Mouse (Mus musculus): ENCODE measurements at regions not wholly inside any gene's neighbourhood (a gene's known extent, or its start where the extent isn't known, plus 50 kb on each side); places are given as distances from the start of the nearest gene placed in this dataset.
A peak's percentile ranks its signal among the peaks of the same experiment; 100 is the strongest.

DNA sequence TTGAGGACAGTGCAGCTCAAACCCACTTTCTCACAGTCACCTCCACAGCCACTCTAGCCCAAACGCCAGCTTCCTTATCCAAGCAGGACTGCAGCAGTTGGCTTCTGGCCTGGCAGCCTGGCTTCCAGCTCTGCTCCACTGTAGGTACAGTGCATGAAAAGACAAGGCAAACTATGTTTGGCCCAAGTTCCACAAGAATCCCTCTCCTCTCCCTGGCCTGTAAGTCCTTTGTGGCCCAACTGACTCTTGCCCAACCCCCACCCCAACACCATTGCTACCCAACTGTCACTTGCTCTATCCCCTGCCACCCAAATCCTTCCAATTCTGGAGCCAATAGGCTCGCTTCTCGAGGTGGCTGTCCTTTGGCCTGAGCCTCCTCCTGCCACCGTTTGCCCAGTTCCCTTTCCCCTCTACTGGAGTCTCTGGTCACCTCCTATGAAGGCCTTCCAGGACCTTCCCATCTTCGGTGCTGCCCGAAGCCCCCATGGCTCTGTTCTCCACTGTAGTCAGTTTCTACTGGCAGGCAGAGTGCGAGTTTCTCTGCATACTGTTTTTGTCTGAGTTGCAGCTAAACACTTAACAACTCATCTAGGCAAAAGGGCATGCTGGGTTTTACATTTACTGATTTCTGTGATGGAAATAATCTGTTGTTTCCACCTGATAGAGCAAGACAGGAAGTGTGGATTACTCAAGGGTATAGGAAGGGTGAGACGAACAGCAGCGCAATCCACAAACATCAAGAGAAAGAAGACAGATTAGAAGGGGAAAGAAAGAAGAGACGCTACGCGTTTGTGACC, 84.4 kb upstream of the Ptpn1 start:
- 46% methylated on average over 12 of the region's 12 CpGs for WGBS (ENCODE audit: insufficient replicate concordance)
- H3K27ac ChIP-seq = no peak overlapping the region
- no peak for ATAC-seq (ENCODE audit: low read depth)
- no peaks in the 10 kb centered on the region for H3K36me3 ChIP-seq
- H3K4me1 ChIP-seq (replicated peaks) = peaks cover 28% of the 10 kb centered on the region
- H3K9ac ChIP-seq = no peak overlapping the region
- H3K27me3 ChIP-seq = no peaks in the 10 kb centered on the region; the same call in 1 of the 2 replicates
- H3K9me3 ChIP-seq (replicated peaks) = no peaks in the 10 kb centered on the region
- H3K4me2 ChIP-seq = no peak overlapping the region
- no peak overlapping the region for H3K4me3 ChIP-seq (replicated peaks)
- no peak for DNase-seq

DNA sequence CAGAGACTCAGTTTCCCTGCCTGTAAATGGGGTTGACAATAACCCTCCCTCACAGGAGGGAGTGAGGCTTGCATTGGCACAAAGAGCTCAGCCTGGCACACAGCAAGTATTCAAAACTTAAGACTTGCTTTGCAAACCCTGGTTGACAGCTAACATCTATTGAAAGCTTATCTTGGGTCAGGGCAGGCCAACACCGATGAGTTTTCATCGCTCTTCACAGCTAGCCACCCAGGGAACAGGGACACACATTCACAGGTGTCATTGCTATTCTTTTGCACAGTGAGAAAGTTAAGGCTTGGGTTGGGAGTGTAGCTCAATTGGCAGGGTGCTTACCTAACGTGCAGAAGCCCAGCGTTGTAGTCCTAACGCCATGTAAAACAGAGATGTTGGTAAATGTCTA, 86.5 kb upstream of the Ptpn1 start:
- Histone ChIP-seq H3K27ac (no peak overlapping the region), H3K9ac (no peak overlapping the region), H3K9me3 (replicated peaks) (no peaks in the 10 kb centered on the region), H3K4me1 (replicated peaks) (peaks cover 33% of the 10 kb centered on the region), H3K4me2 (no peak overlapping the region), H3K36me3 (no peaks in the 10 kb centered on the region), H3K4me3 (replicated peaks) (no peak overlapping the region), H3K27me3 (no peaks in the 10 kb centered on the region; the same call in 1 of the 2 replicates)
- ATAC-seq (ENCODE audit: low read depth) (no peak), DNase-seq (no peak)
- 73% methylated on average over 5 of the region's 5 CpGs for WGBS (ENCODE audit: insufficient replicate concordance)

DNA sequence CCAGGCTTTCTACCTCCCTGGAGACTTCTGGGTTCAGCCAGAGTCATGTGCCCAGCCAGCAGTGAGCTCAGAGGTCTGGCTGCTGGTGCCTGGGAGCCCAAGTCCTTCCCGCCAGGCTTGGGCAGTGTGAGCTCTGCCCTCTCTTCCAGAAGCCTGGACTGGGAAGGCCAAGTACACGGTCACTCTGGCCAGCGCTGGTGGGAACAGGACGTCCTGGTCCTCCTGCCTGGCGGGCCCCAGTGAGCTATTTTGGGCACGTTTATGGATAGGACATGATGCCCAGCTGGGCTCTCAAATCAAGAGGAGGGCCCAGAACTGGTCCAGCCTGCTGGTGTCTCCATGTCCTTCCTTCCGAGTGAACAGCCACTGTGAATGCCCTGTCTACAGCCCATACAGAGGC, 87.3 kb upstream of the Ptpn1 start:
- no peaks in the 10 kb centered on the region for H3K36me3 ChIP-seq
- H3K27ac ChIP-seq = no peak overlapping the region
- no peak overlapping the region for H3K9ac ChIP-seq
- H3K9me3 ChIP-seq (replicated peaks) = no peaks in the 10 kb centered on the region
- no peaks in the 10 kb centered on the region for H3K27me3 ChIP-seq
- 63% methylated on average over 7 of the region's 7 CpGs for WGBS (ENCODE audit: insufficient replicate concordance)
- no peak overlapping the region for H3K4me3 ChIP-seq (replicated peaks)
- ATAC-seq (ENCODE audit: low read depth) (no peak), DNase-seq (no peak)
- H3K4me1 ChIP-seq (replicated peaks) = peaks cover 41% of the 10 kb centered on the region
- no peak overlapping the region for H3K4me2 ChIP-seq

DNA sequence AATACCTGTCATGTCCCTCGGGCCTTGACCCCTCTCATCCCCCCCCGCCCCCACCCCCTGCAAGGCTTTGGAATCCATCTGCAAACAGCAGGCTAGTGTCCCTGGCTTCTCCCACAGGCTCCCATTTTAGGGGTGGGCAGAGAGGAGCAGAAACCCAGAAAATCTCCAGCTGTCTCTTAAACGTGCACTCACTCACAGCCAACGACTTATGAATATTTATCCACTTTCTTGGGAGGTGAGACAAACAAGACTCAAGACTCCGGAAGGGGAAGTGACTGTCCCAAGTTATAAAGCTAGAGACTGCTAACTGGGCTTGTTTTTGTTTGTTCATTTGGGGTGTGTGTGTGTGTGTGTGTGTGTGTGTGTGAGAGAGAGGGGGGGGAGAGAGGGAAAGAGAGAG, 87.9 kb upstream of the Ptpn1 start:
- H3K9me3 ChIP-seq (replicated peaks) = no peaks in the 10 kb centered on the region
- no peak overlapping the region for H3K27ac ChIP-seq
- peaks cover 6% of the 10 kb centered on the region; the same call in 1 of the 2 replicates for H3K27me3 ChIP-seq
- WGBS (ENCODE audit: insufficient replicate concordance) = 40% methylated on average over 5 of the region's 5 CpGs
- H3K4me1 ChIP-seq (replicated peaks) = peaks cover 48% of the 10 kb centered on the region
- H3K9ac ChIP-seq = no peak overlapping the region
- no peaks in the 10 kb centered on the region for H3K36me3 ChIP-seq
- no peak overlapping the region for H3K4me3 ChIP-seq (replicated peaks)
- no peak overlapping the region for H3K4me2 ChIP-seq
- DNase-seq (no peak), ATAC-seq (ENCODE audit: low read depth) (no peak)

DNA sequence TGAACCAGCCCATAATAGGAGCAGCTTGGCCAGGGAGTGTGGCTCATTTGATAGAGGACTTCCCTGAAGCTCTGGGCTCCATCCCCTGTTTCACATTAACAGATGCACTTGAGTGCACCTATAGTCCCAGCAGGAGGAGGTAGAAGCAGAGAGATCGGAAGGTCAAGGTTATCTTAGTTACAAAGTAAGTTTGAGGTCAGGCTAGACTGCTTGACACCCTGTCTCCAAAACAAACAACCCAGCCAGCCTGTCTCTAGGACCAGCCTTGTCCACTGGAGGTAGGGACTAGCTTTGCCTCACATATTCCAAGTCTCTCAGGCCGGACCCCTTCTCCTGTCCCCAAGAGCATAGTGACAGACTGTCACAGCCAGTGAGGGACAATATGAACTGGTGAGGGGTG, 88.9 kb upstream of the Ptpn1 start:
- DNase-seq (no peak), ATAC-seq (ENCODE audit: low read depth) (no peak)
- H3K27me3 ChIP-seq = peaks cover 11% of the 10 kb centered on the region; the same call in 1 of the 2 replicates
- no peaks in the 10 kb centered on the region for H3K9me3 ChIP-seq (replicated peaks)
- H3K27ac ChIP-seq = no peak overlapping the region
- WGBS (ENCODE audit: insufficient replicate concordance) = 54% methylated on average over 2 of the region's 2 CpGs
- no peak overlapping the region for H3K9ac ChIP-seq
- H3K4me3 ChIP-seq (replicated peaks) = no peak overlapping the region
- H3K4me1 ChIP-seq (replicated peaks) = peaks cover 49% of the 10 kb centered on the region
- H3K36me3 ChIP-seq = no peaks in the 10 kb centered on the region
- no peak overlapping the region for H3K4me2 ChIP-seq

DNA sequence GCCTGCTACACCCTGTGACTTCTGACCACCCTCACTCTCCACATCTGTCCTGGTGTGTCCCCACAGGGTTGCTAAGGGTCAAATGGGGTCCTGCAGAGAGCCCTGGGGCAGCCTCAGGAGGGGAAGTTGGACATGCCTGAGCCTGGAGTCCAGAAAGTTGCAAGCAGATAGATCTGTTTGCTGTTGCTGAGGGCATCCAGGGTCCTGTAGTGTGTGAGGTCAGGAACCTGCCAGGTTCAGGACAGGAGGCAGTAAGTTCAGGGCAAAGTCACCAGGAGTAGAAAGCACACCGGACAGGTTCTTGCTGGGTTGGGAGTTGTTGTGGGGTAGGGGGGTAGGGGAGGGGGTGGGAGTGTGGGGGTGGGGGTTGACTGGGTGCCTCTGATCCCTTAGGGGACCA, 89.4 kb upstream of the Ptpn1 start:
- no peak overlapping the region for H3K4me2 ChIP-seq
- no peak overlapping the region for H3K27ac ChIP-seq
- H3K27me3 ChIP-seq = peaks cover 12% of the 10 kb centered on the region; the same call in 1 of the 2 replicates
- no peak overlapping the region for H3K4me3 ChIP-seq (replicated peaks)
- WGBS (ENCODE audit: insufficient replicate concordance) = 80% methylated on average over 1 of the region's 1 CpGs
- DNase-seq (no peak), ATAC-seq (ENCODE audit: low read depth) (no peak)
- H3K4me1 ChIP-seq (replicated peaks) = peaks cover 49% of the 10 kb centered on the region
- H3K9me3 ChIP-seq (replicated peaks) = no peaks in the 10 kb centered on the region
- no peaks in the 10 kb centered on the region for H3K36me3 ChIP-seq
- H3K9ac ChIP-seq = no peak overlapping the region

DNA sequence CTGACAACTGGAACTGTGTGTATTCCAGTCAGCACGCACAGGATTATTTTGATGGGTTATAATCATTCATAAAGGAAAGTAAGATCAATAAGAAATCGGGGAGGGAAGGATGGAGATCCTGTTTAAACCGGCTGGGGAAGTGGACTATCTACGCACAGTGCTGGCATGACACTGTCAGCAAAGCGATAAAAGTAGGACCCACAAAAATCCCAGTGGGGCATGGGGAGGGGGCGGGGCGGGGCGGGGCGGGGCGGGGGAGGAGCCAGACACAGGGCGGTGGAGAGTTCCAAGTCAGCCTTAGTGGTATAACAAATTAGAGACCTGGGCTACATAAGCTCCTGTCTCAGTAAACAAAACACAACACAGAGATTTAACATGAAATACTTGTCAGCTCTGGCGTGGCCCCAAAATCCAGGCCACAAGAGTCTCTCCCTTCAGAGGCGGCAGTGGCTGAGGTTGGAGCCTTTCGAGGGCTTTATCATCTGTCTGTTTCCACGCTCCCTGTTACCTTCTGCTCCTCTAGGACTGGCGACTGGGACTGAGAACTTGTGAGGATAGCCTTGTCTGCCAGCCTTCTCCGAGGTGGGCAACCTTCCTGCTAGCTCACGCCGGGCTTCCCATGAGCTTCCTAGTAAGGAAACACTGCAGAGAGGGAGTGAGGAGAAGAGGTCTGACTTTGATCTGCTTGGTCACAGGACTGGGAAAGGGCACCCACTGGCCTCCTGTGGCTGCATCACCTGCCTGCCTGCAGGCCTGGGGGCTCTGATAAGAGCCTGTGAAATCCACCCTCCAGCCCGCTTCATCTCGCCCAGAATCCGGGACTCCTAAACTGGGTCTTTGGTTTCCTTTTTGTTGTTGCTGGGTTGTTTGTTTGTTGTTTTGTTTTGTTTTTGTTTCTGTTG, 90.3 kb upstream of the Ptpn1 start:
- no peak overlapping the region for H3K4me3 ChIP-seq (replicated peaks)
- H3K27ac ChIP-seq = no peak overlapping the region
- peak overlapping the region; percentile 48 for H3K4me2 ChIP-seq
- no peaks in the 10 kb centered on the region for H3K9me3 ChIP-seq (replicated peaks)
- ATAC-seq (ENCODE audit: low read depth) (peak; percentile 49), DNase-seq (peak; percentile 30)
- peaks cover 15% of the 10 kb centered on the region; the same call in 1 of the 2 replicates for H3K27me3 ChIP-seq
- H3K4me1 ChIP-seq (replicated peaks) = peaks cover 49% of the 10 kb centered on the region
- WGBS (ENCODE audit: insufficient replicate concordance) = 10% methylated on average over 22 of the region's 22 CpGs
- peak overlapping the region; percentile 37; the same call in 1 of the 2 replicates for H3K9ac ChIP-seq
- no peaks in the 10 kb centered on the region for H3K36me3 ChIP-seq

DNA sequence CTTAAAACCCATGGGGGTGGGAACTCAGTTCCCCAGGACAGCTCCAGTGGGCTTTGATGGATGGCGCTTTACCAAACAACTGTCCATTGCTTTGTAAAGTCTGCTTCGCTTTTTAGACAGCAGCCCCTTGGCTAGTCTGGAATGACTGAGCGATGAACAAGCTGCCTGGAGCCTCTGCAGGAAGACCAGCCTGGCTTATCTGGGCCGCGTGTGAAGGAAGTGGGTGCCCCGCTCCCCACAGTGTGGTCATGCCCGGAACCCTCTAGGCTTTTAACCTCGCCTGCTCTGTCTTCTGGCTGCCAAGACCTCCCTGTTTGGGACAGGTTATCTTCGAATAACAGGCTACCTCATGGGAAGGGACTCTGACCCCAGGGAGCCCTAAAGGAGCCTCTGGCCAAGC, 91.5 kb upstream of the Ptpn1 start:
- Histone ChIP-seq H3K4me3 (replicated peaks) (no peak overlapping the region), H3K9me3 (replicated peaks) (no peaks in the 10 kb centered on the region), H3K27ac (no peak overlapping the region), H3K36me3 (no peaks in the 10 kb centered on the region), H3K4me1 (replicated peaks) (peaks cover 49% of the 10 kb centered on the region), H3K27me3 (peaks cover 15% of the 10 kb centered on the region; the same call in 1 of the 2 replicates), H3K9ac (no peak overlapping the region), H3K4me2 (peak overlapping the region; percentile 37)
- WGBS (ENCODE audit: insufficient replicate concordance) = 18% methylated on average over 9 of the region's 9 CpGs
- DNase-seq = peak; percentile 22
- ATAC-seq (ENCODE audit: low read depth) = no peak

DNA sequence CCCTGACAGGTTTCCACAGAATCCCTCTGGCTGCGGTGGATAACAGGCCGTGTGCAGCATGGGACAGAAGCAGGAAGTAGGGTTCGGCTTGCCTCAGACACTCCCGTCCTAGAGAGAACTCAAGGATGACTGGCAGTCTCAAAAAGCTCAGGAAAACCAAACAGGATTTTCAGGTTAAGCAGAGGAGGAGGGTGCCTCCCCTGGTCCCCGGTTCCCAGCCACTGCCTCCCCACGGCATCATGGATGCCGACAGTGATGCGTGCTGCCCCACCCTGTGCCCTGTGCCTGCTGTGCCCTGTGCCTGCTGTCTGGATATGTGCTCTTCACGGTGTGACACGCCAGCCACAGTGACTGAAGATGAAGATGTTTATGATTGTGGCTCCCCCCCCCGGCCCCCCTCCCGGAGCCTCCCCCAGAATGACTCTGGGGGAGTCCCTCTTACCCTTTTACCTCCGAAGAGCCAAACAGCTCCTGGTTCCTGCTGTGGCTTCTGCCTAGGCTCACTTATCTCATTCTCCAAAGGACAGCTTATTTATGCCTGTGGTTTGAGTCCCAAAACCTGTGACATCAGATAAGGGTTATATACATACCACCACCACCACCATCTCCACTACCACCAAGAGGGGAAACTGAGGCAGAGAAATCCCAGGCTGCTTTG, 92.4 kb upstream of the Ptpn1 start:
- Histone ChIP-seq H3K9ac (no peak overlapping the region), H3K27me3 (peaks cover 15% of the 10 kb centered on the region; the same call in 1 of the 2 replicates), H3K4me2 (peak overlapping the region; percentile 37), H3K9me3 (replicated peaks) (no peaks in the 10 kb centered on the region), H3K4me1 (replicated peaks) (peaks cover 51% of the 10 kb centered on the region), H3K27ac (no peak overlapping the region), H3K36me3 (no peaks in the 10 kb centered on the region), H3K4me3 (replicated peaks) (0 out of 2 replicates have a peak overlapping the region, but pooled peaks have one; percentile 10)
- DNase-seq (no peak), ATAC-seq (ENCODE audit: low read depth) (no peak)
- WGBS (ENCODE audit: insufficient replicate concordance) = 16% methylated on average over 13 of the region's 13 CpGs

DNA sequence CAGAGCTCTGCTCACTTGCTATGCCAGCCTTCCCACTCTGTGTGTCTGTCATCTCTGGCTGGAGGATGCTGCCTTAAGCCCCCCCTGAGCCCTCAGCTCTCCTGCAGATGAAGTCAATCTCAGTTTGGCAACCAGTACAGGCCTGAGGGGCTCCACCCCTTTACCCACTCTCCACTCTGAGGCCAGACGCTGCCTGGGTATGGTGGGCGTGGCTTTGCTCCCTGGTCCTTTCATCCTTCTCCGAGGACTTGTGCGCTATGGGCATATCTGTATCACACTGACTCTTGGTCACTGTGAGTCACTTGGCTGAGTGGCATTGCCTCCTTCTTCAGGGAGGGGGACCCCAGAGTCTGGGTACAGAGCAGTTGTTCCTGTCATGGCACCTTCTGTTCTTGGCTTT, 94.3 kb upstream of the Ptpn1 start:
- Histone ChIP-seq H3K9ac (no peak overlapping the region), H3K27me3 (peaks cover 15% of the 10 kb centered on the region; the same call in 1 of the 2 replicates), H3K4me1 (replicated peaks) (peaks cover 55% of the 10 kb centered on the region), H3K4me2 (no peak overlapping the region), H3K4me3 (replicated peaks) (no peak overlapping the region), H3K36me3 (no peaks in the 10 kb centered on the region), H3K27ac (no peak overlapping the region), H3K9me3 (replicated peaks) (no peaks in the 10 kb centered on the region)
- 34% methylated on average over 4 of the region's 4 CpGs for WGBS (ENCODE audit: insufficient replicate concordance)
- ATAC-seq (ENCODE audit: low read depth) = no peak
- no peak for DNase-seq

DNA sequence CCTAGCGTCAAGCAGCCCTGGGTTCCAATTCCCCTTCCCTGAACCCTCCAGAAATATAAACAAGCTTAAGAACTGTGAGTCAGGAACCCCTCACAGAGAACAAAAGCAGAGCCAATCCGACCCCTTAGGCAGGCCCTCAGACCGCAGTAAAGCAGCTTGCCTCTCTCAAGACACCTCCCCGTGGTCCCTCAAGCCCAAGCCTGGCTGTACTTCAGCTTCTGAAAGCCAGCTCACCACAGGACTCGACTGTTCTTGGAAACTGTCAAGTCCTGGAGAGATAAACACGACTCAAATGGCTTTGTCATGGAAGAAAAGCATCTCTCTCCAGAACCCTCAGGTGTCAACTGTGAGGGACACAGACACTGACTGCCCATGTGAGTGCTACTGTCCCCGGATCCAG, 95.2 kb upstream of the Ptpn1 start:
- H3K27me3 ChIP-seq = peaks cover 15% of the 10 kb centered on the region; the same call in 1 of the 2 replicates
- no peaks in the 10 kb centered on the region for H3K36me3 ChIP-seq
- peaks cover 45% of the 10 kb centered on the region for H3K4me1 ChIP-seq (replicated peaks)
- no peak for ATAC-seq (ENCODE audit: low read depth)
- H3K9me3 ChIP-seq (replicated peaks) = no peaks in the 10 kb centered on the region
- H3K9ac ChIP-seq = no peak overlapping the region
- DNase-seq = no peak
- no peak overlapping the region for H3K27ac ChIP-seq
- no peak overlapping the region for H3K4me3 ChIP-seq (replicated peaks)
- 22% methylated on average over 7 of the region's 7 CpGs for WGBS (ENCODE audit: insufficient replicate concordance)
- no peak overlapping the region for H3K4me2 ChIP-seq
